Mouse (Mus musculus): ENCODE results near the gene Asgr1.

The Asgr1 gene

DNA sequence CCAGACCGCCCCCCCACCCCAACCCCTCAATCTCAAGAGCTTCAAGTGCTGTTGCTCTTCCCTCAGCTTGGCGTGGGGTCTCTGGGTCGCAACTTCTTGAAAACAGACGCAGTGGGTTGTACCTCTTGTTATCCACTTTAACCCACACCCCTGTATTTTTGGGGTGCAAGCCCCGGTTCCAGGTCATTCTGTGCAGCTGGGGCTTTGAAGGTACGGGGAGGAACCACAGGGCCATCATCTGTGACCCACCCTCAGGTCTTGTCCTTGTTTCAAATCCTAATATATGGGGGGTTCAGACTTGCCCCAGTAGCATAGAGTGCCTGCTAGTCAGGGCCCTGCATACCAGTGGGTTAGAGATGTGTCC is 29.8 kb upstream of the Asgr1 start:
- in situ Hi-C loops (cut with MboI; ENCODE audit: low sequenced_read_pairs) = no loop called here

DNA sequence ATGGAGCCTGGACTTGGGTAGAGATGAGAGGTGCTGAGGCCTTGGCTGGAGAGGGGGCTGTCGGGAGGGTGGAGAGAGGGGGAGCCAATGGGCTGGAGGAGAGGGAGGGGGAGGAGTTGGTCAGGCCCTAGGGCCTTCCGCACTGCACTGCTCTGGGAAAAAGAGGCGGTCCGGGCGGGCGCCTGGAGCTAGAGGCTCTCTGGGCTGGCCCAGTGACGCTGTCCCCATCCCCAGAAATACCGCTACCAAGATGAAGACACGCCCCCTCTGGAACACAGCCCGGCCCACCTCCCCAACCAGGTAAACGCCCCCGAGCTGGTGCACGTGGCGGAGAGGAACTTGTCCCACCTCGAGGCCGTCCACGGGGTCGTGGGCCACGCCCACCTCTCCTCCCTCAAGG is 27.2 kb upstream of the Asgr1 start:
- in situ Hi-C loops (cut with MboI; ENCODE audit: low sequenced_read_pairs) = no loop called here

DNA sequence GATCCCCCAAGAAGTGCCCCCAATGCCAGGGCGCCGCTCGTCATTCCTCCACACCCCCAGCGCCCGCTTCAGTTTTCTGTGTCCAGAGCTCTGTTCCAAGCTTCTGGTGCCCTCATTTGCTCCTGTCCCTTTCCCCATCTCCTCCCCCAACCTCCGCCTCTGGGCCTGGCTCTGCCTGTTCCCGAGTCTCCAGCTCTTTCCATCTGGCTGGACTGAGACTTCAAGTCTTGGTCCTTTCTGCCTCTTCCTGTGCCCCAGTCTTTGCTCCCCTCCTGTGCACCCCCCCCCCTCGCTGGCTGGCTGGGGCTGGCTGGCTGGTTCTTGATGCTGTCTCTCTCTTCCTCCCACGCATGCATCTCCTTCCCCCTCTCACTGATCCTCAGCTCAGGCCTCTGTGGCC is 26.5 kb upstream of the Asgr1 start:
- in situ Hi-C loops (cut with MboI; ENCODE audit: low sequenced_read_pairs) = no loop called here

DNA sequence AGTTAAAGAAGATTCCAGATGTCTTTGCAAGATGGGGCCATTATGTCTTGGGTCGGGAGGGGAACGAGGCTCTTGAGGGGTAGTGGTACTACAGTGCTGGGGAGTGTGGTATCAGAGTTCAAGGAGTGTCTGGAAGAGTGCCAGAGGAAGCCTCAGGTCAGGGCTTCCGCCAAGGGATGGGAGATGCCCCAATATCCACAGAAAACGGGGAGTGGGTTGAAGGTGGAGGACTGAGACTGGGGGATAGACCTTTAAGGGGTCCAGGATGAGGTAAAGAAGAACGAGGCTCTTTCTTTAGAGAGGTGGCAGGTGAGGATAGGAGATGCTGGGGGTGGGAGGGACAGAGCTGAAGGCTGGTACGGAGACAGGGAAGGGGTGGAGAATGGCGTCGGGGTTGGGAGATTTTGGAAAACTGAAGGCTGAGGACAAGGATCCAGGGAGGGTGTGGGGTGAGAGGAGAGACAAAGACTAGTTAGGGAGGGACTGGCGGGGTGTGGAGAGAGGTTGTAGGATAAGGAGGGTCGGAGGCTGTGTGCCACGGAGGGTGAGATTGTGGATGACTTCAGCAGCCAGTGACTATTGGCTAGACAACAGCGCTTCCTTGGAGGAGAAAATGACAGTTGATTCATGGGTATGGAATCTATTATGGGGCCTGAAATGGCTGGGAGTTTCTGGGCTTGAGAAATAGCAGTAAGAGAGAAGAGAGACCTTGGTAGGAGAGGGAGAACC is 25.3 kb upstream of the Asgr1 start:
- in situ Hi-C loops (cut with MboI; ENCODE audit: low sequenced_read_pairs) = no loop called here

DNA sequence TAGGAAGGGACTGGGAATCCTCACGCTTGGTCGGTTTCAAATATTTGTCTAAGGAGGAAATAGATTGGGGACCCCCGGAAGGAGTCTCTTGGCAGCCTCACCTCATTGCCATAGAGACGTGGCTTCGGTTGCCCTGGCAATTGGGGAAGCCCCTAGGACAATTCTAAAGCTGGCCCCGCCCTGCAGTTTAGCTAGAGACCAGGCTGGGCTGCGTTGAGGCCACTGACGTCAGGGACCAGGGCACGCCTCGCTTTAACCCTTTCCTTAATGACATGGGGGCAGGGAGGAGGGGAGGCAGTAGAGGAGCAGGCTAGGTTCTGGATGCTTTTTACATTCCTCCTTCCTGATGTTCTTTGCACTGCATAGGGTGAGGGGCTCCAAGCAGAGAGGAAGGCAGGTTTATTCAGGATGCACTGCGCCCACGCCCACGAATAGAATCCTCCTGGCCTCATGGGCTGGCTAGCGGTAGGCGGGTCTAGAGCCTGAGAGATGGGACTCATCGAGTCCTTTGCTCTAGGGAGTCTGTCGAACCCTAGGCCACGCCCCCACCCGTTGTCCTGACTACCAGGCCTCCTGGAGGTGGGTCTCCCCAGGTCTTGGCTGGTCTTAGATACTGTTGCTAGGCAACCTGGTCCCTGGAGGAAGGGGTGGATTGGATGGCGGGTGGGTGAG is 24.6 kb upstream of the Asgr1 start:
- in situ Hi-C loops (cut with MboI; ENCODE audit: low sequenced_read_pairs) = no loop called here

DNA sequence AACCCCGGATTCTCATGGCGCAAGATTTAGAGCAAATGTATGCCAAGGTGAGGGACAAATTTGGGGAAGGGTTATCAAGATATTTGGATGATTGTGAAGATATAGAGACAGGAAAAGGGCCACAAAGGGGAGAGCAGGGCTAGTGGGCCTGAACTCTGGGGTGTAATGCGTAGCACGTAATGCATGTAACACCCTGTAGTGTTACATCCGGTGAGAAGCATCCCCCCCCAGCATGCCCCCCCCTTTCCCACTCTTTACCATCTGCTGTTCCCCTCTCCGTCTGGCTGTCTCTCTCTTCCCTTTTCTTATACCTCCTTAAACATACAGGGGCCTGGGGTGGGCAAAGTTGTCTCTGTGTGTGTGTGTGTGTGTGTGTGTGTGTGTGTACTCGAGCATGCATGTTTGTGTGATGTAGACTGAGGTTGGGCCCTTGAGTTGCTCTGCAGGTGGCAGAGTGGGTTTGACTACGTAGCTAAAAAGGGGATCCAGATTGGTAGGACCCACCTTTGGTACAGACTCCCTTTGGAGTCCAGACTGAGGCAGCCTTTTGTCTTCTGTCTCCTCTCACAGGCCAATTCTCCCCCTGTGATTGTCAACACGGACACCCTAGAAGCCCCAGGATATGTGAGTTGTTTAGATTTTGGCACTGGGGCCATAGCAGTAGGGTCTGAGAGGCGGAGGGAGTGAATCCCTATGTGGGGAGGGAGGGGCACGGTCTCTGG is 23.9 kb upstream of the Asgr1 start:
- in situ Hi-C loops (cut with MboI; ENCODE audit: low sequenced_read_pairs) = no loop called here

DNA sequence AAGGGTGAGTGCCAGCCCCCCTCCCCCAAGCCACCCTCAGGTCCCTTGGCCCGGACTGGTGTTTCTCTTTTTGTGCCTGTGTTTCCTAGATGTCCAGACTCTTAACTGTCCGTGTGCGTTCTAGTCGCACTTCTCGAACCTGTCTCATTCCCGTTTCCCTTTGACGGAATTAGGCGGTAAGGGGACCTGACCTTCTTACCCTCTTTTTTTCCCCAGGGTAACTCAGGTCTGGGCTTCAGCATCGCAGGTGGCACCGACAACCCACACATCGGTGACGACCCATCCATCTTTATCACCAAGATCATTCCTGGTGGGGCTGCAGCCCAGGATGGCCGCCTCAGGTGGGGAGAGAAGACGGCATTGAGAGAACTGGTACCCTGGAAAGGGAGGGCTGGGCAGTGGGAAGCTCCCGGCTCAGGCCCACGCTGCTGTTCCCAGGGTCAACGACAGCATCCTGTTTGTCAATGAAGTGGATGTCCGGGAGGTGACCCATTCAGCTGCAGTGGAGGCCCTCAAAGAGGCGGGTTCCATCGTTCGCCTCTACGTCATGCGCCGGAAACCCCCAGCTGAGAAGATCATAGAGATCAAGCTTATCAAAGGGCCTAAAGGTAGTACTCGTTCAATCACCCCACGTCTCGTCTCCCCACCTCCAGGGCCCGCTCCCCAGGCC is 23.1 kb upstream of the Asgr1 start:
- in situ Hi-C loops (cut with MboI; ENCODE audit: low sequenced_read_pairs) = no loop called here

DNA sequence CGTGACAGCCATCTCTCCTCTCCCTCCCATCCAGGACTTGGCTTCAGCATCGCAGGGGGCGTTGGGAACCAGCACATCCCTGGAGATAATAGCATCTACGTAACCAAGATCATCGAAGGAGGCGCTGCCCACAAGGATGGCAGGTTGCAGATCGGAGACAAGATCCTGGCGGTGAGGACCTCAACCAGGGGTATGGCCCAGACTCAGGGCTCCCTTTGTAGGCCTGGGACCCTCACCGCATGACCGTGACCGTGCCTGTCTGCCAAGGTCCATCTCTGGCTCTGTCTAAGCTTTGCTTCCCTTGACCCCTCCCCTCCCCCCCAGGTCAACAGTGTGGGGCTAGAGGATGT is 22.6 kb upstream of the Asgr1 start:
- in situ Hi-C loops (cut with MboI; ENCODE audit: low sequenced_read_pairs) = no loop called here

DNA sequence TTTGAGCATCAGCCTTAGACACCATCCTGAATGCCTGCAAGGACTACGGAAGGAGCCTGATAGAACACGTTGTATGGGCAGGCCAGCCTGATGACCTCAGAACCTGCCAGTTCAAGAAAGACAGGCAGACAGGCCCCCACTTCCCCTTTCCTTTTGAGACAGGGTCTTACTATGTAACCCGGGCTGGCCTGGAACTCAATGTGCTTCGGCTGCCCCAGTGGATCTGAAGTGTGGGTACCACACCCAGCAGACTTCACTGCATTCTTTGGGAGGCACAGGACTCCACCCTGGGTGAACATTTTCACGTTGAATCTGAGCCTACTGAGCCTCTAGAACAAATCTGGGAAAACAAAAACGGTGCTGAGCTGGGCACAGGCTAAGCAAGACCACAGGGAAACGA is 15.7 kb upstream of the Asgr1 start:
- in situ Hi-C loops (cut with MboI; ENCODE audit: low sequenced_read_pairs) = no loop called here

DNA sequence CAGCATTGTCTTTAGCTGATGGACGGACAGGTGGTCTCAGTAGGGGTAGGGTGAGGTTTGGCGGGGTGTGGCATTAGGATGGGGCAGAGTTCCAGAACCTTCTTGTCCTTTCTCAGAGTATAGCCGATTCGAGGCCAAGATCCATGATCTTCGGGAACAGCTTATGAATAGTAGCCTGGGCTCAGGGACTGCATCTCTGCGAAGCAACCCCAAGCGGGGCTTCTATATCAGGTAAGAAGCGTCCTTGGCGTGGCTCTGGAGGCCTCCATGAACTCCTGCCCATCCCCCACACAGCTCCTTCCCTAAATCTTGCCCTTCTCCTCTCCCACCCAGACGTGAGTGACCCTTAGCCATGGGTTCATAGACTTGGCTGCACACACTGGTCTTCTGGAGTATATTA is 14.3 kb upstream of the Asgr1 start:
- in situ Hi-C loops (cut with MboI; ENCODE audit: low sequenced_read_pairs) = no loop called here

DNA sequence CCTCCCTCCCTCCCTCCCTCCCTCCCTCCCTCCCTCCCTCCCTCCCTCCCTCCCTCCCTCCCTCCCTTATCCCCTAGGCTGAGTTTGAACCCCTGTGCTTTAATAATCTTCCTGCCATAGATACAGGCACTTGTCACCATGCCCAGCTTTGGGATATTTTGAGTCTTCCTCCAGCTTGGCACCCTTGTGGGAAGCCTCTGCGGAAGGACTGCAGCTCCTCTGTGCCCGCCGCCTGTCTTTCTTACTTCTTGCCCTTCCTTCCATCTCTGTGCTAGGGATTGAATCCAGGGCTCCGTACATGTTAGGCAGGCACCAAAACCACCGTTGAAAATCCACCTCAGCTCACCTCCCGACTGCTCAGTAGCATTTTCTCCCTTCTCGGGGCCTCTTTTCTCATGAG is 13.7 kb upstream of the Asgr1 start:
- in situ Hi-C loops (cut with MboI; ENCODE audit: low sequenced_read_pairs) = no loop called here

DNA sequence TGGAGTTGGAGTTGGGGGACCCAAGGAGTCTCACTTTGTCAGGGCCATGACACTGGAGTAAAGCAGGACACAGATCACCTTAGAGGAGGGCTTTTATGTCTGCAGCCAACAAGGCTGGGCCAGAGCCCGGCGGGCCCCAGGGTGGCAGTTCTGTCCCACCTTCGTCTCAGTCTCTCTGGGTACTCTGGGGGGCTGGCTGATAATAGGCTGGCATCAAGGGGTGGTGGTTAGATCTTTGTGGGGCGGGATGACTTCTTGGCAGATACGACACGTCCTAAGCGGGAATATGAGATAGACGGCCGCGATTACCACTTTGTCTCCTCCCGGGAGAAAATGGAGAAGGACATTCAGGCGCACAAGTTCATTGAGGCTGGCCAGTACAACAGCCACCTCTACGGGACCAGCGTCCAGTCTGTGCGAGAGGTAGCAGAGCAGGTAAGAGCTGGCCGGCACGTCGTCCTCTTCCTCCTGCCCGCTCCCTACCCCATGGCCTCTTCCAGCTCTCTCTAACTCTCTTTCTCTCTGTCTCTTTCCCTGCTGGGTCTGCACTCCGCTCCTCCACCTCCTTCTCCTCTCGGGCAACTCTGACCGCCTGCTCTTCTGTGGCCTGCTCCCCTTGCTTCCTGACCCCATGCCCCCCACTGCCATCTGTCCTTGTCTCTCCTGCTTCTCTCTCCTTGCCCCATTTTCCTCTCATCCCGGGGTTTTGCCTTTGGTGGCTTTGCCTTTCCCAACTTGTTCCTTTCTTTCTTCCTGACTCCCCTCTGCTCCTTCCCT is 11.4 kb upstream of the Asgr1 start:
- in situ Hi-C loops (cut with MboI; ENCODE audit: low sequenced_read_pairs) = no loop called here

DNA sequence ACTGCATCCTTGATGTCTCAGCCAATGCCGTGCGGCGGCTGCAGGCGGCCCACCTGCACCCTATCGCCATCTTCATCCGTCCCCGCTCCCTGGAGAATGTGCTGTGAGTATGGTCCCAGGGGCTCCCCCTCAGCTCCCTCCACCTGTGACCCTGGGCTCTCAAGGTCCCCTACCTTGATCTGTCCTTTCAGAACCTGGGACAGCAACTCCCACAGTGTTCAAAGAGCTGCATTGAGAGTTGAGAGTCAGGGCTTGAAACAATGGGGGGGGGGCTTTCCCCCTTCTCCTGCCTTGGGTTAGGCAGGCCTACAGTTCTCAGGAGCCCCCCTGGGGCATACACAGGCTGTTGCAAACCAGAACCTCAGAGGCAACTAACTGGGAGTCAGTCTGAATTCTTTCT is 10.2 kb upstream of the Asgr1 start:
- in situ Hi-C loops (cut with MboI; ENCODE audit: low sequenced_read_pairs) = no loop called here

DNA sequence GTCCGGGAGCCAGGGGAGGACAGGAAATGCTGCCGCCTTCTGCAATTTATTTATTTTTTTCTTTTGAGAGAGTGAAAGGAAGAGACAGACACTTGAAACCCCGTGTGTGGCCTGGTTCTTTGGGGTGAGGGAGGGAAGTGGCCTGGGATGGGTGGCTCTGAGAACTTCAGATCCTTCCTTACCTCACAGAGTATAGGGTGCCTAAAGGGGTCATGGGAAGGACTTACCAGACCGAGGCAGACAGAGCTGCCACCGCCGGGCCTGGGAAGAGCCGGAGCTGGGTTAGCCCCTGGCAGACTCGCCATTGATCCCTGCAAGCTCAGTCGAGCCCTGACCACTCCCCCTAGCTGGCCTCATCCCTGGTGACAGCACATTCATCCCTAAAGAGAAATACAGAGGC is 8.4 kb upstream of the Asgr1 start:
- in situ Hi-C loops (cut with MboI; ENCODE audit: low sequenced_read_pairs) = no loop called here

DNA sequence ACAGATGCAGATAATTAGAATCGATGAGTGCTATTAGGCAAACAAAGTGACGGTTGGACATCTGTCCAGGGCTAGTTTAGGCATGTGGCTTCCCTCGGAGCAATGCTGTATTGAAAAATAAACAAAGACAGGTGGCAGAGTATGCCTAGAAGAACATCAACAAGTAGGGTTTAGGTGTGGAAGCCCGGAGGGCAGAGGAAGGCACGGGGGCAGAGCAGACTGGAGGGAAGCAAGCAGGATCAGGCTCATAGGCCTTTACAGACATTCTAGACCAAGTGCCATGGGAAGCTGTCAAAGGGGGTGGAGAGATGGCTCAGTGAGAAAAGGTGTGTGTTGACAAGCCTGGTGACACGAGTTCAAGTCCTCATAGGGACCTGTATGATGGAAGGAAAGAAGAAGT is 4.5 kb upstream of the Asgr1 start:
- in situ Hi-C loops (cut with MboI; ENCODE audit: low sequenced_read_pairs) = no loop called here

DNA sequence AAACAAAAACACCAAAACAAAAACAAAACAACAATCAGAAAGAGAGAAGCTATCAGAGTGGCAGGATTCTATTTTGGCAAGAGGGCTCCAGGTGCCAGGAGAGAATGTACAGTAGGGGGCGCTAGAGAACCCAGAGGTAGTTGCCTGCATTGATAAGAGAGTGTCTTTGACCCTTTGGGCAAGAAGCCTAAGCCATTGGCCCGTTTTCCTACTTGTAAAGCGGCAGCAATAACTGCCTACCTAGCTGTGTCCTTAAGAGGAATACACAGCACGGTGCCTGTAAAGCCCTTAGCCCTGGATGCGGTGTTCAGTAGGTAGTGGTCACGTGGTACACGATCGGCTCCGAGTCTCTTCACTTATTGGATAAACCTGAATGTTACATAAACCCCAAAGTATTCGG is 4.1 kb upstream of the Asgr1 start:
- in situ Hi-C loops (cut with MboI; ENCODE audit: low sequenced_read_pairs) = loop anchor here (25.0 kb wide), 1 partner anchor 137 kb away; no protein-coding TSS in a partner anchor

DNA sequence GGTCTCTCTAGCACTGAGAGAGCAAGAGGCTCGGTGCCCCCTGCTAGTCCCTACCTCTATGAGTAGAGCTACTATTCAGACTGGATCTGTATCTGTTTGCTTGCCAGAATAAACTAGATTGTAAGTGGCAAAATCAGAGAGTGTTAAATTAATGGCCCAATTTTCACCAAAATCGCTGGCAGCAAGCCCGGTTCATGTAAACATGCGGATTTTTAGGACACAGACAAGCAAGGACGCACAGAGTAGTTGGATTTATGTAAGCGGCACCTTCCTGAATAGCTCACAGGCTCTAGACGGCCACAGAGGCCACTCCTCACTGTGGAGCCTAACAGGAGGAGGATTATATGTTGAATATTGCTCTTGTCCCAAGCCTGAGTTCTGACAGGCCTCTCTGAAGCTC is 729 bp upstream of the Asgr1 start:
- in situ Hi-C loops (cut with MboI; ENCODE audit: low sequenced_read_pairs) = loop anchor here (25.0 kb wide), 1 partner anchor 134 kb away; no protein-coding TSS in a partner anchor

DNA sequence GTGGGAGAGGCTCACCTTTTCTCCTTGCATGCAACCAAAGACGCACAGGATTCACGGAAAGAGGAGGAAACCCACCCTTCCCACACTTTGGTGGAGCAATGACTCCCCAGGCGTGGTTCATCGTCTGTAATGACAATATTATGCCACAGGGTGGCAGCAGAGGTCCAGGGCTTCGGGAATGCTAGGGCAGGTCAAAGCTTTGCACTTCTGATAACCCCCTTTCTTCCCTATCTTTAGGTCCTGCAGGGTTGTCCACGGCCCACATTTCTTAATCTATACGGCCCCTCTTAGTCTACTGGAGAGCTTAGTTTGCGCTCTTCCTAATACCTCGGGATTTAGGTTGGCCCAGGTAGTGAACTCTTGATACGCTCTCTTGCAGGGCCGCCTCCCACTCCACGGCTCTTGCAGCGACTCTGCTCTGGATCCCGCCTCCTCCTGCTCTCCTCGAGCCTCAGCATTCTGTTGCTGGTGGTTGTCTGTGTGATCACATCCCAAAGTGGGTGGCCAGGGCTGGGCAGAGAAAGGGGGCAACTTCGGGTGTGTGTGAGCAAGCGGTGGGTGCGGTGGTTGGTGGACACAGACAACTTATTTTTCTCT is 1.8 kb downstream of the Asgr1 start:
- in situ Hi-C loops (cut with MboI; ENCODE audit: low sequenced_read_pairs) = loop anchor here (25.0 kb wide), 1 partner anchor 132 kb away; no protein-coding TSS in a partner anchor

DNA sequence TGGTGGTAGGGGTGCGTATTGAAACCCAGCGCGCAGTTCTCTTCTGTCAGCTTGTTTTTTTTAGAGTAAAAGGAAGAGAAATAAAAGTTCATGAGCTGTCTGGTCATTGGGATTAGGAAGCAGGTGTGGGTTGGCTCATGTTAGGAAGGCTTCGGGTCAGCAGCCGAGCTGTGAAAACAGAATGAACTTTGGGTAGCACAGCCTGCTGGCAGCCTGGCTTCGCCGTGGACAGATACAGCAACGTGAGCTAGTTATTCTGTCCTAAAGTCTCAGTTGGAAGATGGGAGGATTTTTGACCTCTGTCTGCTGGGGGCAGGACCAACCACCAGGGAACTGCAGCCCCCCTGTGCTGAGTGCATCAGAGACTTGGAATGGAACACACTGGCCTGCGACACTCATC is 3.9 kb downstream of the Asgr1 start:
- in situ Hi-C loops (cut with MboI; ENCODE audit: low sequenced_read_pairs) = loop anchor here (25.0 kb wide), 1 partner anchor 129 kb away; no protein-coding TSS in a partner anchor

DNA sequence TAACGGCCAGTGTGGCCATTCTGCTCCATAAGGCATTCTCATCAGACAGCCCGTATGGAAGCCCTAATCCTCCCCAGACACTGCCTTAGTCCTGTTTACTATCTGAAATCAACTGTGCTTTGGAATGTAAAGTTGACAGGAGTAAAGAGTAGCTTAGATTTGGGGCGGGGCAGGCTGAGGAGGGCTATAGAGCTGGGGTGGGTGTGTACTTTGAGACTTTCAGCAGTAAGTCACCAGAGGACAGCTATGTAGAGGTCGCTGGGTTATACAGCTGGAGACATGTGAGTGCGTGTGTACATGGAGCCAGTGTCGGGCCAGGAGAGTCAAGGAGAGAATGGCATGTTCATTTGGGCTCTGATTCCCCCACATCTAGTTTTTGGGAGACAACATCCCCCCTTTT is 6.0 kb downstream of the Asgr1 start:
- in situ Hi-C loops (cut with MboI; ENCODE audit: low sequenced_read_pairs) = loop anchor here (25.0 kb wide), 1 partner anchor 127 kb away; no protein-coding TSS in a partner anchor
